Mouse (Mus musculus) heart, embryonic 10.5 days (tissue): ENCODE results near the gene Plekhj1. TPM values are rescaled to one million over a fixed set of nuclear protein-coding genes. Genes with fewer than 3 reads are reported as not detected.
A peak's percentile ranks its signal among the peaks of the same experiment; 100 is the strongest.

Source experiments
- DNase-seq: peaks from one replicate; pipeline ENCODE4 v3.0.0-alpha.2; 2017; ENCODE audit warnings: low spot score
- H3K27ac ChIP-seq: fragments of 300-500 bp; sonication (generic); 2 replicates; pipeline ENCODE4 v1.5.1; 2016; ENCODE audit warnings: mild to moderate bottlenecking
- H3K27me3 ChIP-seq: fragments of 300-500 bp; sonication (generic); 2 replicates; pipeline ENCODE4 v1.6.1; 2016; ENCODE audit warnings: mild to moderate bottlenecking; ENCODE audit not compliant: poor library complexity, insufficient read depth, severe bottlenecking
- H3K36me3 ChIP-seq: fragments of 300-500 bp; sonication (generic); 2 replicates; pipeline ENCODE4 v1.6.1; 2016; ENCODE audit warnings: mild to moderate bottlenecking, moderate library complexity
- H3K4me1 ChIP-seq: fragments of 300-500 bp; sonication (generic); 2 replicates; pipeline ENCODE4 v1.6.1; 2016; ENCODE audit warnings: mild to moderate bottlenecking
- H3K4me3 ChIP-seq: fragments of 300-500 bp; sonication (generic); 2 replicates; pipeline ENCODE4 v1.5.1; 2016; ENCODE audit warnings: mild to moderate bottlenecking, moderate library complexity
- H3K9me3 ChIP-seq: fragments of 300-500 bp; sonication (generic); 2 replicates; pipeline ENCODE4 v1.6.1; 2016; ENCODE audit warnings: mild to moderate bottlenecking, moderate library complexity
- WGBS: fragments of 180-500 bp; shearing (Covaris S2); methylation state at CpG from one replicate; pipeline ENCODE4 v1.1.7; 2016; 5-methylcytosine and 5-hydroxymethylcytosine counted together
- polyA plus RNA-seq: library from polyadenylated mRNA; unstranded; fragments of >200 nt; fragmentation: Nextera tagmentation; extraction: Ambion mirVana; gene quantifications from 2 replicates; pipeline ENCODE4 v1.2.1, GENCODE M21; 2016

Plekhj1 gene
- polyA plus RNA-seq, 1 experiment from 2014 or later: 151 TPM

DNA sequence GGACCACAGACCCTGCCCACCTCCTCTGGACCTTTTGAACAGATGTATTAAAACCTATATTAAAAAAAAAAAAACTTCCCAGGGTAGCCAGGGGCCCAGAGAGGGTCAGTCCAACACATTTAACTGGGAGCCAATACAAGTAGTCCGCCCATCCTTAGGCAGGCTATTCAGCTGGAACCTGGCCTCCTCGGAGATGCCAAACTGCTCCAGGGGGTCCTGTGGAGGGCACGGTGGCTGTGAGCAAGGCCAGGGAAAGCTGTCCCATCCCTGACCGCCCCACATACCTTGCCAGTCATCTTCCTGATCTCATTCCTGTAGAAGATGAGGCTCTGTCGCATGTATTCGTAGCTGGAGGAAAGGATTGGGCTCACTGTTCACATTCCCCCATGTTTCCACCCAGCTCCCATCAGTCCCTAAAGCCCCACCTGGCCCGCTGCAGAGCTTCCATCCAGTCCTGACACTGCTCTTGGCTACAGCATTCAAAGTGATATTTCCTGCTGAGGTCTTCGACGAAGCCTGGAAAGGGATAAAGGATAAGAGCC, 2.0 kb downstream of the Plekhj1 start:
- Histone ChIP-seq H3K4me1 (peaks cover 47% of the 10 kb centered on the region), H3K9me3 (no peaks in the 10 kb centered on the region), H3K4me3 (peak overlapping the region; percentile 93), H3K27ac (no peak overlapping the region), H3K27me3 (no peaks in the 10 kb centered on the region), H3K36me3 (peaks cover 67% of the 10 kb centered on the region)
- WGBS: 78% methylated on average over 9 of the region's 9 CpGs
- DNase-seq: no peak

DNA sequence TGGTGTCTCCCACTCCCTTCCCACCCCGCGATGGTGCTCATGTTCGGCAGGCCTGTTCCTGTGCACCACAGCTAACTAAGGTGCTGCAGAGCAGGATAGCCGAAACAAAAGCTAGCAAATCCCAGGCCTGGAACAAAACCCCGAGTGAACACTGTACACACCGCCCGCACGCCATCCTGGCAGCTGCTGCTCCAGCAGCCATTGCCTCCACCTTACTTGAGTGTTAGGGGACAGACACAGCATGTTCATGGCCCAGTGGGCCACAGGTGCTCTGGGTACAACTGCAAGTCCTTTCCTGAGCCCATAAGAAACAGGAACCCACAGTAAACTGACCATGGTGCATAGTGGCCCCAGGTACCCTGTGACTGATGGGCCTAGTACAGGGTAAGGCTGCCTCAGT, 3.7 kb downstream of the Plekhj1 start:
- peaks cover 69% of the 10 kb centered on the region for H3K36me3 ChIP-seq
- no peak for DNase-seq
- H3K4me1 ChIP-seq: peaks cover 48% of the 10 kb centered on the region
- no peaks in the 10 kb centered on the region for H3K27me3 ChIP-seq
- 0 out of 2 replicates have a peak overlapping the region, but pooled peaks have one; percentile 7 for H3K27ac ChIP-seq
- no peak overlapping the region for H3K4me3 ChIP-seq
- H3K9me3 ChIP-seq: no peaks in the 10 kb centered on the region
- 87% methylated on average over 8 of the region's 8 CpGs for WGBS

DNA sequence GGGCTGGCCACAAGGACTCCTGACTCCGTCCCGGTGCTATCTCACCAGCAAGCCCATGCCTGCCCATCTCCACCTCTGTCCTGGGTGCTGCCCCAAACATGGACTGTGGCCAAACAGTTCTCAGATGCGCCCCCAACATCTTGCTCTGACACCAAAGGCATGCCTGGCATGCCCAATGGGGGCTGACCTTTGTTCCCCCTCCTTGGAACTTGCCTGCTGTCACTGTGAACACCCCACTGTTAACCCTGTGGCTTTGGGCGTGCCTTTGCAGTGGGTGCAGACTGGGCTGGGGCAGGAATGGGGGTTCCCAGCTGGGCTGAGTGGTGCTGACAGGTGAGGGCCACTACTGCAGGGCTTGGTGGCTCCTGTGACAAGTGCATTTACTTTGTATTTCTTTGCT, 4.6 kb downstream of the Plekhj1 start:
- H3K27ac ChIP-seq: no peak overlapping the region
- no peaks in the 10 kb centered on the region for H3K9me3 ChIP-seq
- no peak overlapping the region for H3K4me3 ChIP-seq
- WGBS: 86% methylated on average over 4 of the region's 4 CpGs
- DNase-seq: no peak
- H3K27me3 ChIP-seq: no peaks in the 10 kb centered on the region
- peaks cover 43% of the 10 kb centered on the region for H3K4me1 ChIP-seq
- peaks cover 78% of the 10 kb centered on the region for H3K36me3 ChIP-seq

DNA sequence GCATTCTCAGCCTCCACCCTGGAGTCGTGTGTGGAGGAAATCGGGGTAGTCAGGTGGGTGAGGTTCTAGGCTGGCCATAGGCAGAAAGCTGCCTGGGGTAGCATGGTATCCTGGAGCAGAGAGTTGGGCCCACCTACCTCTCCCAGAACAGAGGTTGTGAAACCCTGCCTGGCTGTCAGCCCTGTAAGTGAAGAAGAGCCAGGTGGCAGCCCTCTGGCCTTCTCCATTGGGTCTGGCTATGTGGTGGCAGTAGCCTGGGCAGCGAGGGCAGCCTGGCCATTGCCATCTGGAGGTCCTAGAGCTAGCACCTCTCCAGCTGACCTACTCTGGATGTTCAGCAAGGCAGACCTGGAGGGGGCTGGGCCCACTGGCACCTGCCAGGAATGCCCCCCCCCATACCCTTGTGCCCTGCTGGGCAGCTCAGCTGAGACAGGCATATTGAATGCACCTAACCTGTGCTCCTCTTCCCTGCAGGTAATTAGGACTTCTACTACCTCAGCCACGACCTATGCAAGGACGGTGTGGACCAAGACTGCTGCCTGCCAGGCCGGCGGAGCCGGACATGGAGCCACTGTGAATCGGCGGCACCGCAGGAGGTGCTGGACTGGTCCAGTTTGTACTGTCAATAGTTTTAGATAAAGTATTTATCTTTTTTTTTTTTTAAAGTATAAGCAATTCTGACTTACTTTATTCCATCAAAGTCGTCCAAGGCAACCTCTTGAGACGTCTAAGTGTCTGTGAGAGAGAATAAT, 5.2 kb downstream of the Plekhj1 start:
- H3K9me3 ChIP-seq: no peaks in the 10 kb centered on the region
- no peak for DNase-seq
- no peak overlapping the region for H3K27ac ChIP-seq
- 90% methylated on average over 13 of the region's 13 CpGs for WGBS
- H3K36me3 ChIP-seq: peaks cover 84% of the 10 kb centered on the region
- H3K4me1 ChIP-seq: peaks cover 43% of the 10 kb centered on the region
- no peaks in the 10 kb centered on the region for H3K27me3 ChIP-seq
- no peak overlapping the region for H3K4me3 ChIP-seq

DNA sequence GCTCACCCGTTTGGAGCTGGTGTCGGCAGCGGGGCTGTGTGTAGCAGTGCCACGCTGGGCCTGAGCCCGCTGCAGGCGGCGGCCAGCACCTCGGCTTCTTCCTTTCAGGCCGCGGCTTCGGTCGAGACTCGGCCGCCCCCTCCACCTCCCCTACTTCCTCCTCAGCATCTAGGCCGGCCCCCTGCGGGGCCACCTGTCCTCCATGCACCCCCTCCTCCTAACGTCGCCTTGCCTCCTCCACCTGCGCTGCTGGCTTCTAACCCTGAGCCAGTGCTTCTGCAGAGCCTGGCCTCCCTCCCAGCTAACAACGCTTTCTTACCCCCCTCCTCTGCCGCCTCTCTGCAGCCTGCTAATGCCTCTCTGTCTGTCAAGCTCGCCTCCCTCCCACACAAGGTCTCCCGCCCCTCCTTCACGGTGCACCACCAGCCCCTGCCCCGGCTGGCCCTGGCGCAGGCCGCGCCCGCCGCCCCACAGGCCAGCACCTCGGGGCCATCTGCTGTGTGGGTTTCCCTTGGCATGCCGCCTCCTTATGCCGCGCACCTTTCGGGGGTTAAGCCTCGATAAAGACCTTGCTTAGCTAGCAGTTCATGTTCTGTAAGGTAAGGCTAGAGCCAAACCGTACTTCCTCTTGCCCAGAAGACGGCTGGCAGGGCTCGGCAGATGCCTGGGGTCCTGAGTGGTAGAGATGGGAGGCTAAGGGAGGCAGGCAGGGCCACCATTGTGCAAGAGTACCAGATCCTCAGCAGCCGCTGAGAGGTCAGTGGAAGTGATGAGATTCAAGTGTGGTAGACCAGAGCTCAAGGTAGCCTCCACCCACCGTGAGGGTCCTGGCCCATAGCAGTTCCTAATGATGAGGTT, 6.0 kb downstream of the Plekhj1 start:
- no peaks in the 10 kb centered on the region for H3K9me3 ChIP-seq
- peak overlapping the region; percentile 65 for H3K27ac ChIP-seq
- peaks cover 43% of the 10 kb centered on the region for H3K4me1 ChIP-seq
- H3K27me3 ChIP-seq: no peaks in the 10 kb centered on the region
- WGBS: 76% methylated on average over 41 of the region's 41 CpGs
- DNase-seq: no peak
- H3K4me3 ChIP-seq: peak overlapping the region; percentile 3; the same call in 1 of the 2 replicates
- H3K36me3 ChIP-seq: peaks cover 92% of the 10 kb centered on the region

DNA sequence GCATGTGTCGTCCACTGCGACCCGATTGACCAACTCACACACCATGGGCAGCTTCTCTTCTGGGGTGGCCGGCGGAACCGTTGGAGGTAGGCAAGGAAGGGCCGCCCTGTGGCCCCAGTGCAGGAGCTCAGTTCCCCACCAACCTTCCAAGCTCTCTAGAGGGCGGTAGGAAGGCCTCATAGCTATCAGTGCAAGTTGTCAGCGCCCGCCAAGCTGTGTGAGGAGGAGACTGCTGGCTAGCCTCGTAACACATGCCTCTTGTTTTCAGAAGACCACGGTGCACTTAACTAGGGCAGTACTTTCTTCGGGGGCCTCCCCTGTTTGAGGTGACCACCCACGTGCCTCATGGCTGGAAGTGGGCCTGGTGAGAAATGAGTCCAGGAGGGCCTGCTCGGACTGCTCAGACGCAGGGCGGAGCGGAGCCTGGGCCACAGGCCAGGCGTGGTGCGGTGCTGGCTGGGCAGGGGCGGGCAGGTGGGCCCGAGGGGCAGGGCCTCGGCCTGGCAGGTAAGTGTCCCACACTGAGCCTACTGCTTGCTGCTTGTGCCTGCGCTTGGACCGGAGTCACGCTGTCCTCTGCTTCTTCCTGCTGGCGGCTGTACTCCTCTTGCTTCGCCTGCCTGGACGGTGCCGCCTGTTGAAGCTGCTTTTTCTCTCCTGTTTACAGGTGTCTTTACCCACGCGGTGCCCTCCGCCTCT, 6.8 kb downstream of the Plekhj1 start:
- Histone ChIP-seq H3K4me1 (peaks cover 36% of the 10 kb centered on the region), H3K36me3 (peaks cover 98% of the 10 kb centered on the region), H3K4me3 (peak overlapping the region; percentile 3; the same call in 1 of the 2 replicates), H3K27ac (peak overlapping the region; percentile 65), H3K27me3 (no peaks in the 10 kb centered on the region), H3K9me3 (no peaks in the 10 kb centered on the region)
- 67% methylated on average over 33 of the region's 33 CpGs for WGBS
- peak; percentile 86 for DNase-seq

DNA sequence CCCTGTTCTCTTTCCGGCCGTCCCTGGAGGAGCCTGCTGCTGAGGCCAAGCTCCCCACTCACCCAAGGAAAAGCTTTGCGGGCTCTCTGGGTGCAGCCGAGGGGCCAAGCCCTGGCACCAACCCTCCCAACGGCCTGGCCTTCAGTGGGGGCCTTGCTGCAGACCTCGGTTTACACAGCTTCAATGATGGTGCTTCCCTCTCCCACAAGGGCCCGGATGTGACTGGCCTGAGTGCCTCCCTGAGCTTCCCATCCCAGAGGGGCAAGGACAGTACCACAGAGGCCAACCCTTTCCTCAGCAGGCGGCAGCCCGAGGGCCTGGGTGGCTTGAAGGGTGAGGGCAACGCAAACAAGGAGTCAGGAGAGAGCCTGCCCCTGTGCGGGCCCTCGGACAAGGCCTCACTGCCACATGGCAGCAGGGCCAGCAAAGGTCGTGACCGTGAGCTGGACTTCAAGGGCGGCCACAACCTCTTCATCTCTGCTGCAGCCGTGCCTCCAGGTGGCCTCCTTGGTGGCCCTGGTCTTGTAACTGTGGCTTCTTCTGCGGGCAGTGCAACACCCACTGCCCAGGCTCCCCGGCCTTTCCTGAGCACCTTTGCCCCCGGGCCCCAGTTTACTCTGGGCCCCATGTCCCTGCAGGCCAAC, 7.5 kb downstream of the Plekhj1 start:
- H3K4me1 ChIP-seq: peaks cover 28% of the 10 kb centered on the region
- no peaks in the 10 kb centered on the region for H3K27me3 ChIP-seq
- no peak for DNase-seq
- 85% methylated on average over 19 of the region's 19 CpGs for WGBS
- H3K9me3 ChIP-seq: no peaks in the 10 kb centered on the region
- H3K36me3 ChIP-seq: peaks cover 98% of the 10 kb centered on the region
- peak overlapping the region; percentile 57 for H3K27ac ChIP-seq
- no peak overlapping the region for H3K4me3 ChIP-seq

DNA sequence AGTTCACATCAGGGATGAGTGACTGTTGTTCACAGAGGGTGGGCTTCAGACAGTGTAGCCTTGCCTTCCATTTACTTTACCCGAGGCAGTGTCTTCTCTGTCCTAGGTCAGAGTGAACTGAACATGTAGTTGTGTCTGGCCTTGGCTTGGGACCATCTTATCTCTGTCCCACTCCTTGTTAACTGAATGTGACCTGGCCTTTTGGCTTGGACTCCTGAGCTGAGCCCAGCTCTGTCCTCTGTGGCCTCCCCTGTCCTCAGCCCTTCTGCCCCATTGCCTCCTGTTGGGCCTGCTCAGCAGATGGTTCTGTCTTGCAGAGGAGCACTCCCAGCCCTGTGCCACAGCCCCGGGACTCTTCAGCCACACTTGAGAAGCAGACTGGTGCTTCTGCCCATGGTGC, 10.9 kb downstream of the Plekhj1 start:
- H3K4me3 ChIP-seq: no peak overlapping the region
- 74% methylated on average over 2 of the region's 2 CpGs for WGBS
- H3K4me1 ChIP-seq: peaks cover 22% of the 10 kb centered on the region
- H3K9me3 ChIP-seq: no peaks in the 10 kb centered on the region
- no peaks in the 10 kb centered on the region for H3K27me3 ChIP-seq
- no peak overlapping the region for H3K27ac ChIP-seq
- no peak for DNase-seq
- peaks cover 98% of the 10 kb centered on the region for H3K36me3 ChIP-seq

DNA sequence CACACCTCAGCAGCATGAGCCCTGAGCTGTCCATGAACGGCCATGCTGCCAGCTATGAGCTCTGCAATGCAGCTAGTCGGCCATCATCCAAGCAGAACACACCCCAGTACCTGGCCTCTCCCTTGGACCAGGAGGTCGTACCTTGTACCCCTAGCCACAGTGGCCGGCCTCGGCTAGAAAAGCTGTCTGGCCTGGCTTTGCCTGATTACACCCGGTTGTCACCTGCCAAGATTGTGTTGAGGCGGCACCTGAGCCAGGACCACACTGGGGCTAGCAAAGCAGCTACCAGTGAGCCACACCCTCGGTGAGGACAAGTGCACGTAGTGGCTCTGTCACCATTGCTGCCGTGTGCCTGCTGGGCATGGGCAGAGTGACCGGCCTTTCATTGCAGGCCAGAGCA, 12.5 kb downstream of the Plekhj1 start:
- H3K27me3 ChIP-seq: no peaks in the 10 kb centered on the region
- no peak overlapping the region for H3K27ac ChIP-seq
- peaks cover 98% of the 10 kb centered on the region for H3K36me3 ChIP-seq
- H3K9me3 ChIP-seq: no peaks in the 10 kb centered on the region
- no peak for DNase-seq
- peaks cover 7% of the 10 kb centered on the region for H3K4me1 ChIP-seq
- H3K4me3 ChIP-seq: no peak overlapping the region; the same call in 1 of the 2 replicates
- 91% methylated on average over 11 of the region's 11 CpGs for WGBS

DNA sequence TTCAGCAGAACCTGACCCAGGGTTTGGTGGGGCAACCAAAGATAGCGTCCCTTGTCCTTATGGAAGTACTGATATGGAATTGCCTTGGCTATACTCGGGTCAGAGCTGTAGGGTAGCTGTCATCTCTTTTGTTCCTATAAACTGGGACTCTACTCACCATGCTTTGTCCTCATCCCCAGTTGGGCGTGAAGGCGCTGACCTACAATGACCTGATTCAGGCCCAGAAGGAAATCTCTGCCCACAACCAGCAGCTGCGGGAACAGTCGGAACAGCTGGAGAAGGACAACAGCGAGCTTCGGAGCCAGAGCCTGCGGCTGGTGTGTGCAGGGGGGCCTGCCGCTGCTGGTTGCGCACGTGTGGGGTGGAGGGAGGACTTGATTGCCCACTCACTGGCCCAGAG, 13.6 kb downstream of the Plekhj1 start:
- Histone ChIP-seq H3K27me3 (no peaks in the 10 kb centered on the region), H3K36me3 (peaks cover 98% of the 10 kb centered on the region), H3K9me3 (no peaks in the 10 kb centered on the region), H3K4me3 (no peak overlapping the region), H3K4me1 (no peaks in the 10 kb centered on the region), H3K27ac (no peak overlapping the region)
- DNase-seq: no peak
- WGBS: 90% methylated on average over 12 of the region's 12 CpGs

DNA sequence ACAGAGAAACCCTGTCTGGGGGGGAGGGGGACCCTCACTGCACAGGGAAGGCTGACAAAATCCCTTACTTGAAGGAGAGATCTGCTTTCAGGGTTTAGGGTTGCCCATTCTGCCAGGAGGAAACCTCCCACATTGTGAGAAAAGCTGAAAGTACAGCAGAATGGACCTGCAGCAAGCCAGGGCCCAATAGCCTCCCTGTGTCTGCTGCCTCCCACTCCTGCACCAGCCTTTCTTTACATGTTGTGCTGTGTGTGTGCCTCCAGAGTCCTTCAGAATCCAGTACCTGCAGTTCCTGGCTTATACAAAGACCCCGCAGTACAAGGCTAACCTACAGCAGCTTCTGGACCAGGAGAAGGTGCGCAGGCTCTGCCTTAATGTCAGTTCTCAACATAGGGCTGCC, 14.1 kb downstream of the Plekhj1 start:
- H3K27ac ChIP-seq: no peak overlapping the region
- no peak for DNase-seq
- H3K4me1 ChIP-seq: no peaks in the 10 kb centered on the region
- H3K27me3 ChIP-seq: no peaks in the 10 kb centered on the region
- WGBS: 95% methylated on average over 2 of the region's 2 CpGs
- no peak overlapping the region for H3K4me3 ChIP-seq
- H3K9me3 ChIP-seq: no peaks in the 10 kb centered on the region
- peaks cover 100% of the 10 kb centered on the region for H3K36me3 ChIP-seq

DNA sequence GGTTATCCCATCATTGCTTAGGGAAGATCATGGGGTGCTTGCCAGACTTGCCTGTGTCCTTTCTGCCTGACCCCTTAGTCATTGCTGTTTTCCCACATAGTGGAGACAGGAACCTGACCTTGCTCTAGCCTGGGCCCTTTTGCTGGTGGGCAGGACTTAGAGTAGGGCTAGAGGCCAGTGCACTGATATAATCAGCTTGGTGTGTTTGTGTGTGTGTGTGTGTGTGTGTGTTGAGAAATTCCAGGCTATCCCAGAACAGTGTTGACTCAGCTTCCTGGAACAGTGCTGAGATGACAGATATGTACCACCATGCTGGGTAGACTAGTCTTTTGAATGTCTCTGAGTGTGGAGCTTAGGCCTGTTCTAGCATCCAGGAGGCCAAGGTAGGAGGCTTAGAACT, 18.9 kb downstream of the Plekhj1 start:
- no peak for DNase-seq
- H3K4me3 ChIP-seq: no peak overlapping the region
- H3K9me3 ChIP-seq: no peaks in the 10 kb centered on the region

More for the DNA sequence above, 18.9 kb downstream of the Plekhj1 start:
- Histone ChIP-seq H3K27me3 (no peaks in the 10 kb centered on the region), H3K27ac (no peak overlapping the region), H3K4me1 (peaks cover 16% of the 10 kb centered on the region), H3K36me3 (peaks cover 98% of the 10 kb centered on the region)
